Mouse (Mus musculus): ENCODE data around the gene Zfp663.

Zfp663 gene

GRCm38 (mm10) chr2:165321381-165321888 lies 47.1 kb downstream of the Zfp663 start:
- DNase-seq (ENCODE audit: low spot score in 2 of 2) = peak; percentile 35 to 60

GRCm38 (mm10) chr2:165320531-165321150 lies 47.9 kb downstream of the Zfp663 start:
- DNase-seq (ENCODE audit: low spot score in 2 of 2) = no peak

DNA sequence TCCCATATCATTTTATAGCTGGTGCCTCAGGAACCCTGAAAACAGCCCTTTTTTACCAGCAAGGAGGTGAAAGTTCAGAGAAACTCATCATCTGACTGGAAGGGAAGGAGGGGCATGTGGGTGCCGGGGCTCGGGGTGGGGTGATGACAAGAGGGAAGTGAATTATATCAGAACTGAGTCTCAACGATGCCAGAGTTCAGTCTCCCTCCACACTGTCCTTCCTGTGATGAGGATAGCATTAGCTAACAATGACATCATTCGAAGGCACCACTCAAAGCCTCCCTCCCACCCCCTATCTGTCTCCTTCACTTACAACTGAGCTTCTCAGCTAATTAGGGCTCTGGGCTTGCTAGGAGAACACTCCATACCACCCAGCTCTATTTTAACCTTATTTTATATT lies 49.0 kb downstream of the Zfp663 start:
- peak in 1 of 2 experiments; percentile 34 for DNase-seq (ENCODE audit: low spot score in 2 of 2)

- no peak for DNase-seq (ENCODE audit: low spot score in 2 of 2)
These were observed 49.6 kb downstream of the Zfp663 start for GRCm38 (mm10) chr2:165318941-165319340.

DNA sequence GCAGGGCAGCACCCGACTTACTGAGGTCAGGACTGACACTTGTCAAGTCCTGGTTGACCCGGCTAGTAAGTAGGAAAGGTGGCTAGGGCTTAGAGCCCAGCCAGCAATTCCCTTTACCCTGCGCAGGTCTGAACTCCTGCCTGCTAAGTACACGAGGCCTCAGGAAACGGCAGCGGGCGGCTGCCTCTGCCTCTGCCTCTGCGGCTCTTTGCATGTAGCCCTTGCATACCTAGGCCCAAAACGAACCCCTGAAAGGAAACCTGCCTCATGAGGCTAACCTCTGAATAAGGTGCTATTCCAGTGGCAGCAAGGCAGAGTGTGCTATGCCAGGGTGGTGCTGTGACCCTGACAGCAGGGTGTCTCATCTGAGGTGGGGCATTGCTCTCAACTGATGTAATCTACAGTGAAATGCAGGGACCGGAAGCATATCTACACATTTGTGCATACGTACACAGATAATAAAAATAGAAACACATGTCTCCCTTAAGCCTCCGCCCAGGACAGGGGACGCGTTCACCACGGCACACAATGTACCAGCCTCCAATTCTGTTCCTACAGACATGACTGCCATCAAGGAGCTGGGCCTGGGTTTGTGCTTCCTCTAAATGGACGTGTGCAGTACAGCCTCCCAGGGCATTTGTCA lies 50.8 kb downstream of the Zfp663 start:
- peak in 1 of 2 experiments; percentile 44 for DNase-seq (ENCODE audit: low spot score in 2 of 2)

DNA sequence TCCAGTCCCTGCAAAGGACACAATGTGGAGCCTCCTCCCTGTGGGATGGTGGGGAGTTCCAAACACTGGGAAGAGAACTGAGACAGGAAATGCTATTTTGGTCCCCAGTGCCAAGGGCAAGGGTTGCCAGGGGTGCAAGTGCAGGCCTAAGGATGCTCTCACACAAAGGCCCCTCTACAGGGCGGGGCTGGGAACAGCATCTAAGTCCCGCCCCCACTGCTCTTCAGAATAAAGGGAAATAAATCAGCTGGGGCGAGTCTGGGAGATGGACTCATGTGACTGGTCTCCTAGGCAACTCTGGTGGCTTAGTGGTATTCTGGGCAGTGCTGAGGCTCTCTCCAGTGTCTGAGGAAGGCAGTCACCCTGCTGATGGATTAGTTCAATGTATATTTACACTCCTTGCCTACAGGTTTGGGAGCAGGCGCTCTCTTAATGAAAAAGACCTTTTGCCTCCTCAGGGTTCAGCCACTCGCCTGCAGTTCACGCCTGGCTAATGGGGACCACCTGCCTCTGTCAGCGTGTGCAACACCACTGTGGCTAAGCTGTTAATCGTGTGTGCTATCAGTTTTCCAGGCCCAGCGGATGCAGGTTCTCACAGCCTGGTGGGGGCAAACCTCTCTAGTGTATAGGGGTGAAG lies 51.6 kb downstream of the Zfp663 start:
- no peak for DNase-seq (ENCODE audit: low spot score in 2 of 2)

- no peak for DNase-seq (ENCODE audit: low spot score in 2 of 2)
These were observed 52.3 kb downstream of the Zfp663 start for GRCm38 (mm10) chr2:165316204-165316603.

GRCm38 (mm10) chr2:165314197-165314596 lies 54.3 kb downstream of the Zfp663 start:
- DNase-seq (ENCODE audit: low spot score in 2 of 2) = no peak

- no peak for DNase-seq (ENCODE audit: low spot score in 2 of 2)
These were observed 56.1 kb downstream of the Zfp663 start for GRCm38 (mm10) chr2:165312381-165312780.

DNA sequence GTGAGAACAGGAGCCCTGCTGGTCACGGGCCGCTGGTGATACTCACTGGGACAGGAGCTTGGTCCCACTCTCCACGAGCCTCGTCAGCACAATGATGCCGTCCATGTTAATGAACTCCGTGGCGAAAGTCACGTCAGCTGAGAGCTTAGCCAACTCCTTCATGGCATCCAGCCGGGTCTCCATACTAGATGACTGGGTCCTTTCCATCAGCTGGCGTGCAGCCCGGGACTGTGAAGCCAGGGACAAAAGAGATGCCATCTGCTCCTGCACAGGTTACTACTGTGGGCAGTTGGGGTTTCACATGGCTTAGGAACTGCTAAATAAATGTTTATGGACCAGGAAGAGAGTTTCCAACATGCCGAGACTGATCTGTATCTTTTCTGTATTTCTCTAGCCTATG lies 57.0 kb downstream of the Zfp663 start:
- no peak for DNase-seq (ENCODE audit: low spot score in 2 of 2)

DNA sequence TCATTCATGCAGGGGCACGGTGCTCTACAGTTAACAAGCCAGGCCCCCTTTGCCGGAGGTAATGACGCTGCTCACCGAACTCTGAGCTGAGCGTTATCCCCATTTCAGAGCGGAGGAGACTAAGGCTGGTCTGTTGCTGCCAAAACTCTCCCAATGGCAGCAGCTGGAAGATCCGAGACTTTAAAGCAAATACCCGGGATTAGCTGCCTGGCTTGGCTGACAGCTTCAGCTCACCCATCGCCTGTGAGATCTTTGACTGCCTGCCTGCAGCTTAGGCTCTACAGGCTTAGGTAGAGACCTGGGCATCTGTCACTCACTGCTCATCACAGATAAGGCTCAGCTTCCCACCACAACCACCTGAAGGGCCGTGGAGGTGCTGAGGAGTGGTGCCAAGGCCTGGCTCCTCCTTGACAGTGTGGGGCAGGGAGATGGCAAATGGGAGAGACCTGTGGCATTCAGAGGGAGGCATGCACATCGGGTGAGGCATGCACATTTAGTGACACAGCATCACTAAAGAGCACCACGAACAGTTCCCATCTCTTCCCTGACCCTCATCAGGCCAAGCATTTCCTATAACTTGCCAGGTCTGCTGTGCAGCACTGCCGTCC lies 57.6 kb downstream of the Zfp663 start:
- no peak for DNase-seq (ENCODE audit: low spot score in 2 of 2)

- no peak for DNase-seq (ENCODE audit: low spot score in 2 of 2)
These were observed 60.7 kb downstream of the Zfp663 start for GRCm38 (mm10) chr2:165307801-165308200.

DNA sequence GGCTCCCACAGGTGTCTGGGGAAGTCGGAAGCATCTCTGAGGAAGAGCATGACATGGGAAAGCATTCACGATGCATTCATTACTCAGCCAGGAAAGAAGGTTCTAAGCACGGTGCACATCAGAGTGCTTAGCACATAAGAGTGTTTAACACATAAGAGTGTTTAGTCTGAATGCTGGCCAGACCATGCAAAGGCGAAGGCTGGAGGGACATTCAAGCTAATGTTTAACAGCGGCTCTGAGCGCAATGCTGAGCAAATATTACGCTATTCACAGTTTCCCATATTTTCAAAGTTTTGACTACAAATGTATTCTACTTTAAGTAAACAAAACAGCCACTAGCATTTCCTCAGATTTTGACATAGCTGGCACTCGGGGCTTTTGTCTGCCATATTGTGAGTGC lies 63.1 kb downstream of the Zfp663 start:
- DNase-seq (ENCODE audit: low spot score in 2 of 2) = no peak

DNA sequence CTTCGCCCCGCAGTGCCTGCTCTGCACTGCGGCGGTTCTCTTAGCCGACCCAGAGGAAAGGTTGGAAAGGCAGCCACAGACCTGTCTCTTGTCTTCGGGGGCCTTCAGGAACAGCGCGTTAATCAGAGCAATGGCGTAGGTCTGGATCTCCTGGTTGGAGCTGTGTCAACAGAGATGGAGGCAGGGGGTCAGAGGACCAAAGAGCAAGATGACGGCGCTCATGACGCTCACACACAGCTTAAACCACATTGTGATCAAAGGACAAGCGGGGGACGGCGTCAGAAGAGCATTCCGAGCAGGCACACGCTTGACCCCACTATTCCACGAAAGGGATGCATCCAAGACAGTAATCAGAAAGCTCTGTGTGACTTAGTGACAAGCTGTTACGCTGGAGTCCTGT lies 63.7 kb downstream of the Zfp663 start:
- DNase-seq (ENCODE audit: low spot score in 2 of 2) = no peak

DNA sequence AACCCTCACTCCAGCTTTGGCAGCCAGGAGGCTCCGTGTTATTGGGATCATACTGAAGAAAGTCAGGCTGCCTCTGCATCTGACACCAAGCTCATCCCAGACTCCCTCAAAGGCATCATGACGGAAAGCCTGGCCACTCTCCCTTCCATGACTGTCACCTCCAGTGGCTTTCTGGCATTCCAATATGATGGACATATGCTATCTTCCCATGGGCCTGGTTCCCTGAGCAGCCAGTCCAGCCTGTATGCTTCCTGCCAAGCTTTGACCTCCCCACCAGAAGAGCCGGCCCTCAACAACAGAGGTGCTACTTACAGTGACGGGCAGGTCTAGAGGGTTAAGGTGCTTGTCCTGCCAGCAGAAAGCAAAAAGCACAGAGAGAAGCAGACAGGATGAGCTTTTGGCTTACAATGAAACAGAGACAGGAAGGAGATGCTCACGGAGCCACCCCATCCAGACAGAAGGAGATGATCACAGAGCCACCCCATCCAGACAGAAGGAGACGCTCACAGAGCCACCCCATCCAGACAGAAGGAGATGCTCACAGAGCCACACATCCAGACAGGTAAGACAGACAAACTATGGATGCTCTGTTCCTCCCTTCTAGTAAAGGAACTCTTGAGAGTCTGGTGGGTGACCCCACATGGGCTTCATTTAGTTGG lies 65.0 kb downstream of the Zfp663 start:
- no peak for DNase-seq (ENCODE audit: low spot score in 2 of 2)

DNA sequence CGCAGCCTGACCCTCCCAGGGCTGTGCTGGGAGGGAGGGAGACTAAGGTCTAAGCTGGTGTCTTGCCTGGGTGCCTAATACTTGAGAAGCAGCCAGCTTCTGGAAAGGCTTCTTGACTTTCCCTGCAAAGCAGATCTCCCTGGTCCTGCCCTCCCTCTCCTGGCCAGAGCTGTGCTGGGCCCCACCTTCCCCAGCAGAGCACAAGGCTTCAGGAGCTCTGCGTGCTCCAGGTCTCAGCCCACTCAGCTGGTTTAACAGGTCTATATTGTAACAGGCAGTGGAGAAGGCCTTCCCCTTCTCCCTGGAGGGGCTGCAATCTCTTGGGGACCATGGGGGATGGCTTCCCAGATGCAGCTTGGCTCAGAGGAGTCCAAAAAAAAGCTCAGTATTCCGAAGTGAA lies 67.1 kb downstream of the Zfp663 start:
- DNase-seq (ENCODE audit: low spot score in 2 of 2) = no peak

Data from natural killer cell, adult 2 months (primary cell).